Mouse (Mus musculus) bone marrow, adult 2 months (tissue): ENCODE measurements around the gene Tdrkh.

ENCODE experiments used
- CTCF ChIP-seq: fragments of 200-500 bp; IDR thresholded peaks from 2 replicates; pipeline ENCODE4 v1.5.1; 2011; ENCODE audit warnings: low read length, control low read depth; ENCODE audit not compliant: control insufficient read depth, insufficient read depth
- POLR2A ChIP-seq: fragments of 200-500 bp; IDR thresholded peaks from 2 replicates; pipeline ENCODE4 v1.6.1; 2011; ENCODE audit warnings: low read depth, mild to moderate bottlenecking, control low read depth, low read length, borderline replicate concordance; ENCODE audit not compliant: control insufficient read depth

DNA sequence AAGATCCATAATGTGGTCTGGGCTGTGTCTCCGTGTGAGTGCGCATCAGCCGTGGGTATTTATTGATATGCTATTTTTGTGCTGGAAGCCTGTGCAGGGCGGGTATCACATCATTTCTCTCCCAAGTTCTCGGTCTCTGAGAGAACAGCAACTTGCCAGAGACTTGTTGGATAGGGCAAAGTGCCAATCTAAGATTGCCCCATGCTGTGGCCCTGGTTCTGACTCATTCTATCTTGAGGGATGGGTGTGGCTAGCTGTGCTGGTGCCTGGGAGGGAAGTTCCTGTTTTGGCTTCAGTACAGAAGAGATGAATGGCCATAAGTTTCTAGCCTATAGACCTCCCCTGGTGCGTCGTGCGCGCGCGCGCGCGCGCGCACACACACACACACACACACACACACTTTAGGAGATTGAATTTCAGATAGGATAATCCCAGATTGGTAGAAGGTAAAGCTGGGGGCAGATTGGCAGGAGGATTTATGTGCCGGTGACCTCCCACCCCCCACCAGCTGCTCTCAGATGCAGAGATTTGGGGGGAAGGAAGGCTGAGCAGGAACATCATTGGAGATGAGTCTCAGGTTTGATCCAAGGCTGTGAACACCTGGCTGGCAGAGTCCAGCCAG is 69.8 kb downstream of the Tdrkh start:
- TF ChIP-seq POLR2A (no peak), CTCF (no peak)
